Mouse (Mus musculus) neural tube, embryonic 15.5 days (tissue): ENCODE results near the gene Capn2. TPM values are rescaled to one million over a fixed set of nuclear protein-coding genes. Genes with fewer than 3 reads are reported as not detected.

ENCODE experiments used
- ATAC-seq: fragments of 200-750 bp; cut with Nextera tagmentation; 2 replicates; pipeline ENCODE4 v1.8.0; 2017; ENCODE audit warnings: mild to moderate bottlenecking, moderate TSS enrichment, moderate library complexity; ENCODE audit not compliant: low FRiP score
- H3K27ac ChIP-seq: fragments of 300-500 bp; sonication (generic); replicated peaks from 2 replicates; pipeline ENCODE4 v1.5.1; 2015; ENCODE audit warnings: mild to moderate bottlenecking, inconsistent platforms
- H3K27me3 ChIP-seq: fragments of 300-500 bp; sonication (generic); replicated peaks from 2 replicates; pipeline ENCODE4 v1.6.1; 2015; ENCODE audit warnings: inconsistent platforms
- H3K36me3 ChIP-seq: fragments of 300-500 bp; sonication (generic); 2 replicates; pipeline ENCODE4 v1.6.1; 2015; ENCODE audit warnings: inconsistent platforms
- H3K4me1 ChIP-seq: fragments of 300-500 bp; sonication (generic); 2 replicates; pipeline ENCODE4 v1.6.1; 2015; ENCODE audit warnings: inconsistent platforms
- H3K4me2 ChIP-seq: fragments of 300-500 bp; sonication (generic); 2 replicates; pipeline ENCODE4 v1.6.1; 2015; ENCODE audit warnings: inconsistent platforms, mild to moderate bottlenecking, moderate library complexity
- H3K4me3 ChIP-seq: fragments of 300-500 bp; sonication (generic); replicated peaks from 2 replicates; pipeline ENCODE4 v1.5.1; 2015; ENCODE audit warnings: mild to moderate bottlenecking, inconsistent platforms
- H3K9ac ChIP-seq: fragments of 300-500 bp; sonication (generic); replicated peaks from 2 replicates; pipeline ENCODE4 v1.6.1; 2015; ENCODE audit warnings: mild to moderate bottlenecking, inconsistent platforms
- H3K9me3 ChIP-seq: fragments of 300-500 bp; sonication (generic); replicated peaks from 2 replicates; pipeline ENCODE4 v1.6.1; 2016; ENCODE audit warnings: inconsistent platforms
- WGBS: fragments of 180-500 bp; shearing (Covaris S2); methylation state at CpG from one replicate; pipeline ENCODE4 v1.1.7; 2015; ENCODE audit warnings: mixed read lengths; 5-methylcytosine and 5-hydroxymethylcytosine counted together
- polyA plus RNA-seq: library from polyadenylated mRNA; unstranded; fragments of >200 nt; fragmentation: Nextera tagmentation; extraction: Ambion mirVana; gene quantifications from 2 replicates; pipeline ENCODE4 v1.2.1, GENCODE M21; 2015

Gene Capn2
- polyA plus RNA-seq, 1 experiment from 2014 or later: 95.3 TPM

DNA sequence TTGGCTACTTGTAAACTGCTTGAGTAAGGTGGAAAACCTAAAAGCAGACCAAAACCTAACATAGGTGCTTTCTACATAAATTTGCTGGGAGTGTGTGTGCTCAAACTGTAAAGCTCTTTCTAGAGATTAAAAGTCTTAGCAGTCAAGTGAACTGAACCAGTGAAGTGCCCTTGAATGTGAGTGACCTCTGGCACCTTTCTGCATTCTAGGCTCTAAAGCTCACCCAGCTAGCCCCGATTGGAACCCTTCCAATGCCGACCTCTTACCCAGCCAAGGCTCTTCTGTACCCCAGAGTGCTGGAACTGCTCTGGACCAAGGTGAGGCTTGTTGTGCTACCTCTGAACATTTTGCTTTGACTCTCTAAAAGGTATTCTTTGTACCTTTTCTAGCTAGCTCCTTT lies 73.3 kb downstream of the Capn2 start:
- 0 out of 2 replicates have a peak, but pooled peaks cover 2% of the 10 kb centered on the region for H3K4me1 ChIP-seq
- no peak overlapping the region for H3K4me2 ChIP-seq
- ATAC-seq: no peak
- H3K27me3 ChIP-seq: no peaks in the 10 kb centered on the region
- H3K9me3 ChIP-seq: no peaks in the 10 kb centered on the region
- WGBS: 91% methylated on average over 2 of the region's 2 CpGs
- H3K27ac ChIP-seq: no peak overlapping the region
- no peak overlapping the region for H3K4me3 ChIP-seq
- peaks cover 61% of the 10 kb centered on the region for H3K36me3 ChIP-seq
- H3K9ac ChIP-seq: no peak overlapping the region

DNA sequence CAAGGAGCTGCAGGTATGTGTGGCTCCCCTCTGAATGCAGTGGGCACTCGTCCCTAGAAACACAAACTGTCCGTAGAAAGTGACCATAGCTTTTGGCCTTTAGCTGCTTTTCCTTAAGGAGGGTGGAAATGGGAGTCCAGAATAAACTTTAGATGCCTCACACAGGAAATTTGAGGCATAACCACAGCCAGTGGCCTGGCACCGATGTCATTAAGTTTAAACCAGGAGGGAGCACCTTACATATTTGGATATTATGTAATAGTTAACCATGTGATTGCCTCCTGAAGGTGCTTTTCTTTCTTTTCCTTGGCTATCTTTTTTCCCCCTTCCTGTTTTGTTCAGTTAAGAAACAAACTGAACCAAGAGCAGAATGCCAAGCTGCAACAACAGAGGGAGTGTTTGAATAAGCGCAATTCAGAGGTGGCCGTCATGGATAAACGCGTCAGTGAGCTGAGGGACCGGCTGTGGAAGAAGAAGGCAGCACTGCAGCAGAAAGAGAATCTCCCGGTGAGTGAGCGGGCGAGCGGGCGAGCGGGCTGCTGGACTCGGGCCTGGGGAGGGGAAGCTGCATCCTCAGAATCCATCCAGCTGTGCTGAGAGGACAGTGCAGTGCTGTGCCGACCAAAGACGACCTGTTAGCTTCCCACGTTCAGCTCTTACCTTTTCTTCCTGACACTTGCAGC lies 75.5 kb downstream of the Capn2 start:
- no peak overlapping the region for H3K9ac ChIP-seq
- H3K27ac ChIP-seq: no peak overlapping the region
- no peak overlapping the region for H3K4me3 ChIP-seq
- no peaks in the 10 kb centered on the region for H3K9me3 ChIP-seq
- WGBS: 86% methylated on average over 18 of the region's 18 CpGs
- peaks cover 57% of the 10 kb centered on the region for H3K36me3 ChIP-seq
- no peak overlapping the region for H3K4me2 ChIP-seq
- H3K4me1 ChIP-seq: 0 out of 2 replicates have a peak, but pooled peaks cover 2% of the 10 kb centered on the region
- ATAC-seq: no peak
- H3K27me3 ChIP-seq: no peaks in the 10 kb centered on the region

DNA sequence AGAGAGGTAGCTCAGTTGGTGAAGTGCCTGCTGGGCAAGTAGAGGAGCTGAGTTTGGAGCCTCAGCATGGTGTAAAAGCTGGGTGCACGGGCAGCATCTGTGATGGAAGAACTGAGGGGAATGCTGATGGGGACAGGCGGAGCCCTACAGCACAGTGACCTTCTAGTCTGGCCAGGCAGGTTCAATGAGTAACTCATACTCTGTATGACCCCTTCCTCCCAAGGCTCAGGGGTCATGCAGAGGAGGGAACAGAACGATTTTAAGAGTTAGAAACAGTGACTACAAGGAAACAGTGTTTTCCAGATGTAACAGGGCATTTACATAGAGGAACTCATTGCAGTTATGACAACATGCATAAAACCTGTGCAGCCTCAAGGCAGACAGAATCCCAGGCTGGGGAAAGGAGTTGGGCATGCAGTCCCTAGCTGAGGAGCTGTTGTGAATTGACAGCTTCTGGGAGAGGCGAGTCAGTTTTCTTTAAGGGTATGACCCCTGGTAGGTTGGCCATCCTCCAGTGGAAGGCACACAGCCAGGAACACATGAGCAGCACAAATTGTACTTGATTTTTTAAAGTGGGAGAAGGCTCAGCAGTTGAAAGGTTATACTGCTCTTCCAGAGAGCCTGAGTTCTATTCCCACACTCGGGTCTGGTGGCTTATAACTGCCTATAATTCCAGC lies 77.7 kb downstream of the Capn2 start:
- ATAC-seq: no peak
- Histone ChIP-seq H3K9ac (no peak overlapping the region), H3K27me3 (no peaks in the 10 kb centered on the region), H3K9me3 (no peaks in the 10 kb centered on the region), H3K27ac (no peak overlapping the region), H3K4me2 (no peak overlapping the region), H3K36me3 (peaks cover 46% of the 10 kb centered on the region), H3K4me1 (0 out of 2 replicates have a peak, but pooled peaks cover 2% of the 10 kb centered on the region), H3K4me3 (no peak overlapping the region)
- 80% methylated on average over 5 of the region's 5 CpGs for WGBS

GRCm38 (mm10) chr1:182436746-182437145 lies 80.7 kb downstream of the Capn2 start:
- Histone ChIP-seq H3K4me3 (no peak overlapping the region), H3K4me1 (0 out of 2 replicates have a peak, but pooled peaks cover 2% of the 10 kb centered on the region), H3K36me3 (peaks cover 36% of the 10 kb centered on the region), H3K4me2 (no peak overlapping the region), H3K9ac (no peak overlapping the region), H3K27ac (no peak overlapping the region), H3K27me3 (no peaks in the 10 kb centered on the region), H3K9me3 (no peaks in the 10 kb centered on the region)
- WGBS: 73% methylated on average over 5 of the region's 5 CpGs
- ATAC-seq: no peak

- H3K36me3 ChIP-seq: peaks cover 30% of the 10 kb centered on the region
- no peak overlapping the region for H3K4me3 ChIP-seq
- 0 out of 2 replicates have a peak, but pooled peaks cover 4% of the 10 kb centered on the region for H3K4me1 ChIP-seq
- H3K27ac ChIP-seq: no peak overlapping the region
- no peak overlapping the region for H3K9ac ChIP-seq
- WGBS: 99% methylated on average over 3 of the region's 3 CpGs
- H3K4me2 ChIP-seq: no peak overlapping the region
- no peaks in the 10 kb centered on the region for H3K9me3 ChIP-seq
- no peaks in the 10 kb centered on the region for H3K27me3 ChIP-seq
- ATAC-seq: no peak
Observed at GRCm38 (mm10) chr1:182432059-182432458, 85.3 kb downstream of the Capn2 start.

DNA sequence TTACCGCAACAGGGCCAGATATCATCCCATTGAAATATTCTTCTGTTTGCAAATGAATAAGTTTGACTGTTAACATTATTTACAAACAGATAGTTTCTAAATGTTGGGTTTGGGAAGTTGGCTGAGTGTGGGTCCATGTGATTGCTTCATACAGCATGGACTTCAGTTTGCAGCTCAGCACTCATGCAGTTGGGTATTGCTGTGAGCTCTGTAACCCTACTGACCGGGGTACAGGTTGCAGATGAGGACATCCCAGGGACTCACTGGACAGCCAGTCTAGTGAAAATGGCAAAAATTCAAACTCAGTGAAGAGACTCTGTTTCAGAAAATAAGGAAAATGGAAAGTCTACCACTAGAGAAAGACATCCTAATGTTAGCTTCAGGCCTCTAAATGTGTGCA lies 86.7 kb downstream of the Capn2 start:
- ATAC-seq: no peak
- H3K36me3 ChIP-seq: peaks cover 26% of the 10 kb centered on the region
- no peaks in the 10 kb centered on the region for H3K9me3 ChIP-seq
- H3K4me1 ChIP-seq: 0 out of 2 replicates have a peak, but pooled peaks cover 10% of the 10 kb centered on the region
- no peak overlapping the region for H3K4me3 ChIP-seq
- no peak overlapping the region for H3K9ac ChIP-seq
- no peak overlapping the region for H3K4me2 ChIP-seq
- no peak overlapping the region for H3K27ac ChIP-seq
- WGBS: 94% methylated on average over 2 of the region's 2 CpGs
- H3K27me3 ChIP-seq: no peaks in the 10 kb centered on the region

GRCm38 (mm10) chr1:182429826-182430225 lies 87.6 kb downstream of the Capn2 start:
- no peak overlapping the region for H3K9ac ChIP-seq
- H3K9me3 ChIP-seq: no peaks in the 10 kb centered on the region
- H3K4me3 ChIP-seq: no peak overlapping the region
- 87% methylated on average over 3 of the region's 3 CpGs for WGBS
- ATAC-seq: no peak
- H3K27me3 ChIP-seq: no peaks in the 10 kb centered on the region
- H3K36me3 ChIP-seq: peaks cover 26% of the 10 kb centered on the region
- no peak overlapping the region for H3K27ac ChIP-seq
- peaks cover 15% of the 10 kb centered on the region for H3K4me1 ChIP-seq
- no peak overlapping the region for H3K4me2 ChIP-seq

GRCm38 (mm10) chr1:182427426-182427825 lies 90.0 kb downstream of the Capn2 start:
- ATAC-seq: no peak
- Histone ChIP-seq H3K4me1 (peaks cover 15% of the 10 kb centered on the region), H3K9me3 (no peaks in the 10 kb centered on the region), H3K27ac (no peak overlapping the region), H3K4me2 (no peak overlapping the region), H3K4me3 (no peak overlapping the region), H3K9ac (no peak overlapping the region), H3K36me3 (peaks cover 15% of the 10 kb centered on the region), H3K27me3 (no peaks in the 10 kb centered on the region)
- WGBS: 62% methylated on average over 1 of the region's 1 CpGs

- H3K27ac ChIP-seq: no peak overlapping the region
- no peak overlapping the region for H3K4me3 ChIP-seq
- 53% methylated on average over 2 of the region's 2 CpGs for WGBS
Observed at GRCm38 (mm10) chr1:182426444-182426843, 91.0 kb downstream of the Capn2 start.

GRCm38 (mm10) chr1:182425176-182425575 lies 92.2 kb downstream of the Capn2 start:
- Histone ChIP-seq H3K9me3 (no peaks in the 10 kb centered on the region), H3K4me2 (no peak overlapping the region), H3K27ac (no peak overlapping the region), H3K27me3 (no peaks in the 10 kb centered on the region), H3K9ac (no peak overlapping the region), H3K4me1 (peaks cover 21% of the 10 kb centered on the region), H3K36me3 (peaks cover 5% of the 10 kb centered on the region; the same call in 1 of the 2 replicates), H3K4me3 (no peak overlapping the region)
- no peak for ATAC-seq
- 74% methylated on average over 3 of the region's 3 CpGs for WGBS

More at GRCm38 (mm10) chr1:182426444-182426843, 91.0 kb downstream of the Capn2 start:
- Histone ChIP-seq H3K36me3 (peaks cover 5% of the 10 kb centered on the region), H3K9me3 (no peaks in the 10 kb centered on the region), H3K4me1 (peaks cover 15% of the 10 kb centered on the region), H3K9ac (no peak overlapping the region), H3K27me3 (no peaks in the 10 kb centered on the region), H3K4me2 (no peak overlapping the region)
- no peak for ATAC-seq

- peaks cover 21% of the 10 kb centered on the region for H3K4me1 ChIP-seq
- ATAC-seq: no peak
- no peak overlapping the region for H3K27ac ChIP-seq
- no peak overlapping the region for H3K4me2 ChIP-seq
- no peaks in the 10 kb centered on the region for H3K27me3 ChIP-seq
- WGBS: 68% methylated on average over 2 of the region's 2 CpGs
- H3K9me3 ChIP-seq: no peaks in the 10 kb centered on the region
- H3K36me3 ChIP-seq: peaks cover 5% of the 10 kb centered on the region; the same call in 1 of the 2 replicates
- H3K9ac ChIP-seq: no peak overlapping the region
- H3K4me3 ChIP-seq: no peak overlapping the region
Observed at GRCm38 (mm10) chr1:182424274-182424673, 93.1 kb downstream of the Capn2 start.

- WGBS: 79% methylated on average over 3 of the region's 3 CpGs
- no peaks in the 10 kb centered on the region for H3K9me3 ChIP-seq
- no peak overlapping the region for H3K4me3 ChIP-seq
- H3K4me1 ChIP-seq: peaks cover 19% of the 10 kb centered on the region; the same call in 1 of the 2 replicates
- no peak overlapping the region for H3K27ac ChIP-seq
- no peaks in the 10 kb centered on the region for H3K27me3 ChIP-seq
- H3K4me2 ChIP-seq: no peak overlapping the region
- H3K9ac ChIP-seq: no peak overlapping the region
- H3K36me3 ChIP-seq: no peaks in the 10 kb centered on the region
- no peak for ATAC-seq
Observed at GRCm38 (mm10) chr1:182419481-182419880, 97.9 kb downstream of the Capn2 start.
